Mouse (Mus musculus): ENCODE results near the gene Gm14698.
"Not testable (repeated sequence)": the region's sequence is repeated elsewhere in the genome, so short reads cannot be mapped to it uniquely, and the experiment has no call there.

Gm14698 gene

DNA sequence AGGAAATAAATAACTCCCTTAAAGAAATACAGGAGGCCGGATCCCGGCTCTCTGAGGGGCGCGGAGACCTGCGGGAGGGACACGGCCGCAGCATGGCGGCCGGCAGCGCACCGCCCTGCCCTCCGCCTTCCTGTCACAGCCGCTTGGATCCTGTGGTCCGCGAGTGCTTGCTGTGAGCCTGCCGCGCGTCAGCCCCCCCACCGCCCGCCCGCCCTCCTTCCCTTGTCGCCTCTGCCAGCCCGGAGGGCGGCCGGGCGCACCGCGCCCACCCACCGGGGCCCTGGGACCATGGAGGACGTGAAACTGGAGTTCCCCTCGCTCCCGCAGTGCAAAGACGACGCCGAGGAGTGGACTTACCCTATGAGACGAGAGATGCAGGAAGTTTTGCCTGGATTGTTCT is at the start of gene Gm14698:
Gene Gm14698 (plus strand): TSS at position 35 of the 400 bp plus-strand sequence.
- DNase-seq (ENCODE audit: low spot score in 2 of 2) = not testable (repeated sequence)

GRCm38 (mm10) chrX:68820449-68820848 is 444 bp upstream of the Gm14698 start:
- not testable (repeated sequence) for DNase-seq (ENCODE audit: low spot score in 2 of 2)

DNA sequence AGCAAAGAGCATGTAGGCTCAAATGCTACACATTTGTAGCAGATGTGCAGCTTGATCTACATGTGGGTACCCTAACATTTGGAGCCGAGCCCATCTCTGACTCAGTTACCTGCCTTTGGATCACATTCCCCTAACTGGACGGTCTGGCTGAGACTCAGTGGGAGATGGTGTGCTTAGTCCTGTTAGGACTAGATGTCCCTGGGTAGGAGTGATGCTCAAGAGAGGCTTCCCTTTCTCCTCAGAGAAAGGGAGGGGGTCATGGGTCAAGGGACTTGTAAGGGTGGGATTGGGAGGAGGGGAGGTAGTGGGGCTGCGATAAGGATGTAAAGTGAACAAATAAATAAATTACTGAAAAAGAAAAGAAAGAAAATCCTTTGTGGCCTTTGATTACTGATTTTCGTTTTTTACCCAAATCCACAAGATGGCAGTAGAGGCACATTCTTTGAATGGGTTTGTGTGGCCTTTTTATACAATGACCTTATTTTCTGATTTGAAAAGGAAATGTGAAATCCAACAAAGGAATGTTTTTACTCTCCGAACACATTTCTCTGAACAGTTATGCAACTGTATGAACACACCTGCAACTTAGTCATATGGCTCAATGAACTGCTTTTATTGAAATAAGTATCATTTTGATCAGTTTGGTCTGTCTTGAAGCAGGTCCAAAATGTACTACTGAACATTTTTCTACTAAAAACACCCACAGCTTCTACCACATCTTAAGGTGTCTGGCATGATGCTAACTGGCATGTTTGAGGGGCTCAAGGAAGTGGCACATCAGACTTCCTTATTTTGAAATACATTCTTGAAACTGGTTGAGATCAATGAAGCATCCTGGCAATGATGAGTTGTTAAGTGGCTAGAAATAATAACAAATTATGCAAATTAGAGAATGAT is 18.9 kb downstream of the Gm14698 start:
- DNase-seq (ENCODE audit: low spot score in 2 of 2) = no peak

DNA sequence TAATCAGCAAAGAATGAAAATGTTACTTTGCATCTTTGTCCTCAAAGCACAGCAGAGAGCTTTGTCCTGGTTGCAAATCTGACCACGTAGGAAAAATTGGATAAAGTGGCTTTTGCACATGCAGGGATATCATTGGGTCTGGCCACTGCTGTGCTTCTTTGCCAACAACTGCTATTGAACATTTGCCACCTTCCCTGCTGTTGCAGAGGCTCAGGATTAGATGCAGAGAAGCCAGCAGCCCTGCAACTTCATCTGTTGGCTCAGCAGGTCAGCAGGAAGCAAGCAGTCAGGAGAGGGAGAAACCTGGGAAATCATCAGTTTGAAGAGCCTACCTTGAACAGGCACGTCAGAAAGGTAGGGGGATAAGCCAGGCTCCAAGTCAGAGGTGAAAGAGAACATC is 44.3 kb downstream of the Gm14698 start:
- DNase-seq (ENCODE audit: low spot score in 2 of 2) = no peak

Measured in spleen, postnatal 14 days (tissue).